Mouse (Mus musculus): ENCODE results near the gene Urgcp. TPM values are rescaled to one million over a fixed set of nuclear protein-coding genes. Genes with fewer than 3 reads are reported as not detected.
"Not testable (repeated sequence)": the region's sequence is repeated elsewhere in the genome, so short reads cannot be mapped to it uniquely, and the experiment has no call there.

Urgcp gene
- polyA plus RNA-seq (2015; fragmentation: Nextera tagmentation; extraction: Ambion mirVana), result 21.6 and 23.7 TPM in 2 replicates

- H3K36me3 ChIP-seq (ENCODE audit: control insufficient read depth, insufficient read depth, low read length), result 0 out of 2 replicates have a peak, but pooled peaks cover 2% of the 10 kb centered on the region
- WGBS, result under 1% methylated on average over 68 of the region's 68 CpGs
- peak within 1 kb of the TSS; percentile 96 for H3K27ac ChIP-seq (ENCODE audit: low read length)
- peak; percentile 99 for ATAC-seq
- 0 out of 2 replicates have a peak, but pooled peaks cover 2% of the 10 kb centered on the region for H3K4me1 ChIP-seq (ENCODE audit: control insufficient read depth, insufficient read depth, low read length)
- H3K4me3 ChIP-seq (ENCODE audit: low read length), result peak within 1 kb of the TSS; percentile 80
- H3K9me3 ChIP-seq (ENCODE audit: control insufficient read depth, low read length), result no peaks in the 10 kb centered on the region
- peak within 1 kb of the TSS; percentile 72 for H3K4me2 ChIP-seq (ENCODE audit: low read depth, low read length)
- H3K9ac ChIP-seq (ENCODE audit: low read depth, low read length), result peak within 1 kb of the TSS; percentile 92
- H3K27me3 ChIP-seq (replicated peaks; ENCODE audit: control insufficient read depth, insufficient read depth, low read length), result no peaks in the 10 kb centered on the region
Measured at GRCm38 (mm10) chr11:5761820-5762632, at the start of gene Urgcp. Gene Urgcp, minus strand, starts transcription at chr11:5762376.

- H3K36me3 ChIP-seq (ENCODE audit: control insufficient read depth, insufficient read depth, low read length); H3K9ac ChIP-seq (ENCODE audit: low read depth, low read length); H3K9me3 ChIP-seq (ENCODE audit: control insufficient read depth, low read length); H3K27me3 ChIP-seq (replicated peaks; ENCODE audit: control insufficient read depth, insufficient read depth, low read length); H3K4me1 ChIP-seq (ENCODE audit: control insufficient read depth, insufficient read depth, low read length); H3K4me2 ChIP-seq (ENCODE audit: low read depth, low read length); H3K4me3 ChIP-seq (ENCODE audit: low read length): not testable (repeated sequence)
- 0 out of 2 replicates have a peak overlapping the region, but pooled peaks have one; percentile 41 for H3K27ac ChIP-seq (ENCODE audit: low read length)
- 75% methylated on average over 4 of the region's 4 CpGs for WGBS
- peak; percentile 62; the same call in 1 of the 2 replicates for ATAC-seq
Measured at GRCm38 (mm10) chr11:5809487-5809886, 47.3 kb upstream of the Urgcp start.

- no peak overlapping the region for H3K4me2 ChIP-seq (ENCODE audit: low read depth, low read length)
- H3K9ac ChIP-seq (ENCODE audit: low read depth, low read length), result no peak overlapping the region
- H3K9me3 ChIP-seq (ENCODE audit: control insufficient read depth, low read length), result peaks cover 3% of the 10 kb centered on the region; the same call in 1 of the 2 replicates
- H3K4me3 ChIP-seq (ENCODE audit: low read length), result no peak overlapping the region
- no peaks in the 10 kb centered on the region for H3K27me3 ChIP-seq (replicated peaks; ENCODE audit: control insufficient read depth, insufficient read depth, low read length)
- H3K4me1 ChIP-seq (ENCODE audit: control insufficient read depth, insufficient read depth, low read length), result peaks cover 8% of the 10 kb centered on the region
- 88% methylated on average over 9 of the region's 9 CpGs for WGBS
- no peaks in the 10 kb centered on the region for H3K36me3 ChIP-seq (ENCODE audit: control insufficient read depth, insufficient read depth, low read length)
- ATAC-seq, result no peak
- H3K27ac ChIP-seq (ENCODE audit: low read length), result no peak overlapping the region
Measured at GRCm38 (mm10) chr11:5807956-5808355, 45.8 kb upstream of the Urgcp start.

GRCm38 (mm10) chr11:5805711-5806110 lies 43.5 kb upstream of the Urgcp start:
- Histone ChIP-seq H3K27ac (ENCODE audit: low read length) (no peak overlapping the region), H3K4me3 (ENCODE audit: low read length) (no peak overlapping the region), H3K4me2 (ENCODE audit: low read depth, low read length) (no peak overlapping the region), H3K9me3 (ENCODE audit: control insufficient read depth, low read length) (peaks cover 3% of the 10 kb centered on the region; the same call in 1 of the 2 replicates), H3K36me3 (ENCODE audit: control insufficient read depth, insufficient read depth, low read length) (no peaks in the 10 kb centered on the region), H3K27me3 (replicated peaks; ENCODE audit: control insufficient read depth, insufficient read depth, low read length) (no peaks in the 10 kb centered on the region), H3K4me1 (ENCODE audit: control insufficient read depth, insufficient read depth, low read length) (peaks cover 13% of the 10 kb centered on the region), H3K9ac (ENCODE audit: low read depth, low read length) (no peak overlapping the region)
- no peak for ATAC-seq
- 77% methylated on average over 3 of the region's 3 CpGs for WGBS

- Histone ChIP-seq H3K4me2 (ENCODE audit: low read depth, low read length) (no peak overlapping the region), H3K27me3 (replicated peaks; ENCODE audit: control insufficient read depth, insufficient read depth, low read length) (no peaks in the 10 kb centered on the region), H3K9ac (ENCODE audit: low read depth, low read length) (no peak overlapping the region), H3K27ac (ENCODE audit: low read length) (no peak overlapping the region), H3K36me3 (ENCODE audit: control insufficient read depth, insufficient read depth, low read length) (peaks cover 3% of the 10 kb centered on the region; the same call in 1 of the 2 replicates), H3K4me3 (ENCODE audit: low read length) (no peak overlapping the region), H3K9me3 (ENCODE audit: control insufficient read depth, low read length) (peaks cover 3% of the 10 kb centered on the region; the same call in 1 of the 2 replicates), H3K4me1 (ENCODE audit: control insufficient read depth, insufficient read depth, low read length) (peaks cover 17% of the 10 kb centered on the region)
- ATAC-seq, result no peak
- WGBS, result 64% methylated on average over 5 of the region's 5 CpGs
Measured at GRCm38 (mm10) chr11:5804174-5804573, 42.0 kb upstream of the Urgcp start.

GRCm38 (mm10) chr11:5803551-5803981 lies 41.4 kb upstream of the Urgcp start, which contains the start of gene Pgam2:
Gene Pgam2, minus strand, starts transcription at chr11:5803733.
- peak within 1 kb of the TSS; percentile 58 for H3K27ac ChIP-seq (ENCODE audit: low read length)
- peaks cover 17% of the 10 kb centered on the region for H3K4me1 ChIP-seq (ENCODE audit: control insufficient read depth, insufficient read depth, low read length)
- no peak within 1 kb of the TSS for H3K9ac ChIP-seq (ENCODE audit: low read depth, low read length)
- H3K4me2 ChIP-seq (ENCODE audit: low read depth, low read length), result no peak within 1 kb of the TSS
- 48% methylated on average over 8 of the region's 8 CpGs for whole genome bisulfite sequencing
- no peak for ATAC-seq
- H3K4me3 ChIP-seq (ENCODE audit: low read length), result no peak within 1 kb of the TSS
- peaks cover 3% of the 10 kb centered on the region; the same call in 1 of the 2 replicates for H3K9me3 ChIP-seq (ENCODE audit: control insufficient read depth, low read length)
- no peaks in the 10 kb centered on the region for H3K27me3 ChIP-seq (replicated peaks; ENCODE audit: control insufficient read depth, insufficient read depth, low read length)
- peaks cover 3% of the 10 kb centered on the region; the same call in 1 of the 2 replicates for H3K36me3 ChIP-seq (ENCODE audit: control insufficient read depth, insufficient read depth, low read length)

- Histone ChIP-seq H3K4me2 (ENCODE audit: low read depth, low read length) (no peak overlapping the region), H3K9me3 (ENCODE audit: control insufficient read depth, low read length) (peaks cover under 1% of the 10 kb centered on the region; the same call in 1 of the 2 replicates), H3K27ac (ENCODE audit: low read length) (peak overlapping the region; percentile 58), H3K4me1 (ENCODE audit: control insufficient read depth, insufficient read depth, low read length) (peaks cover 17% of the 10 kb centered on the region), H3K27me3 (replicated peaks; ENCODE audit: control insufficient read depth, insufficient read depth, low read length) (no peaks in the 10 kb centered on the region), H3K36me3 (ENCODE audit: control insufficient read depth, insufficient read depth, low read length) (peaks cover 6% of the 10 kb centered on the region; the same call in 1 of the 2 replicates), H3K4me3 (ENCODE audit: low read length) (no peak overlapping the region), H3K9ac (ENCODE audit: low read depth, low read length) (no peak overlapping the region)
- ATAC-seq, result peak; percentile 69
- whole genome bisulfite sequencing, result 66% methylated on average over 8 of the region's 8 CpGs
Measured at GRCm38 (mm10) chr11:5802457-5803217, 40.5 kb upstream of the Urgcp start.

- Histone ChIP-seq H3K27ac (ENCODE audit: low read length) (peak overlapping the region; percentile 58), H3K9me3 (ENCODE audit: control insufficient read depth, low read length) (no peaks in the 10 kb centered on the region), H3K4me3 (ENCODE audit: low read length) (no peak overlapping the region), H3K9ac (ENCODE audit: low read depth, low read length) (no peak overlapping the region), H3K4me2 (ENCODE audit: low read depth, low read length) (no peak overlapping the region), H3K36me3 (ENCODE audit: control insufficient read depth, insufficient read depth, low read length) (peaks cover 6% of the 10 kb centered on the region; the same call in 1 of the 2 replicates), H3K4me1 (ENCODE audit: control insufficient read depth, insufficient read depth, low read length) (peaks cover 17% of the 10 kb centered on the region), H3K27me3 (replicated peaks; ENCODE audit: control insufficient read depth, insufficient read depth, low read length) (no peaks in the 10 kb centered on the region)
- WGBS, result 46% methylated on average over 12 of the region's 12 CpGs
- peak; percentile 74 for ATAC-seq
Measured at GRCm38 (mm10) chr11:5802005-5802404, 39.8 kb upstream of the Urgcp start.

GRCm38 (mm10) chr11:5801511-5801910 lies 39.3 kb upstream of the Urgcp start:
- no peak for ATAC-seq
- H3K4me2 ChIP-seq (ENCODE audit: low read depth, low read length), result no peak overlapping the region
- no peak overlapping the region for H3K27ac ChIP-seq (ENCODE audit: low read length)
- no peak overlapping the region for H3K9ac ChIP-seq (ENCODE audit: low read depth, low read length)
- H3K9me3 ChIP-seq (ENCODE audit: control insufficient read depth, low read length), result no peaks in the 10 kb centered on the region
- H3K4me3 ChIP-seq (ENCODE audit: low read length), result no peak overlapping the region
- H3K36me3 ChIP-seq (ENCODE audit: control insufficient read depth, insufficient read depth, low read length), result peaks cover 6% of the 10 kb centered on the region
- 94% methylated on average over 16 of the region's 16 CpGs for WGBS
- no peaks in the 10 kb centered on the region for H3K27me3 ChIP-seq (replicated peaks; ENCODE audit: control insufficient read depth, insufficient read depth, low read length)
- H3K4me1 ChIP-seq (ENCODE audit: control insufficient read depth, insufficient read depth, low read length), result peaks cover 17% of the 10 kb centered on the region

Measured in intestine, embryonic 16.5 days (tissue).